Mouse (Mus musculus): ENCODE measurements around the gene Ccdc9b.

GRCm38 (mm10) chr2:118745915-118746901, 16.3 kb downstream of the Ccdc9b start:
- TF ChIP-seq CTCF (IDR thresholded peaks at IDR 0.05; ENCODE audit: low read depth) (no peak), EP300 (IDR thresholded peaks at IDR 0.05; ENCODE audit: low read depth) (no peak)

All from heart, postnatal 0 days (tissue).